12 mouse cellular contexts compared by ENCODE assay signal in the genomic region with DNA sequence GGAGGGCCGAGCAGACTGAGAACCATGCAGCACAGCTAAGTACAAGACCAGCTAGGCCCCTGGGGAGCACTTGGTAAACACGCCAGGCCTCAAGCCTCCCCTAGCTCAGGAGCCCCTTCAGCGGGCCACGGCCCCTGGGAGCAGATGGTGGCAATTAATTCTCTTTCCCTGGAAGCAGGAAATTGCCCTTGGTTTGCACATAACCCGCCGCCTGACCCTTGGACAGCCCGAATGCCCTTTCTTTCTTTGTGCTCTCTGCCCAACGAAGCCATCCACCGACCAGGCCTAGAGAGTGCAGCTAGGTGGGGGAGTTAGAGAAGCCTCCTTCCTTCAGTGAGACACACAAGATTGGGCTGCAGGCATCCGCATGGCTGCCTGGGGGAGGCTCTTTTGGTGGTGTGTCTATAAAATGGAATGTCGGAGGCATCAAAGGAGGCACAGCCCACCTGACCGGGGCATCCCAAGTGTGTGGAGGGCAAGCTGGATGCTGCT. TPM values are rescaled to one million over a fixed set of nuclear protein-coding genes. Genes with fewer than 3 reads are reported as not detected.
A peak's percentile ranks its signal among the peaks of the same experiment; 100 is the strongest.
DNase-seq lines count a peak whose midpoint lies in the region; ATAC-seq and TF ChIP-seq lines count a peak whose summit lies in the region.
"Had no signal": no experiment of that assay in that cellular context is flagged by ENCODE, and none has a peak within 500 bp of the region (broad histone marks: within the 10 kb centered on the region; RNA-seq: fewer than 3 reads in every experiment).

No protein-coding gene starts in this region.

- peaks cover 42% of the 10 kb centered on the region for H3K36me3 ChIP-seq in midbrain, embryonic 10.5 days
- peaks cover 19% of the 10 kb centered on the region for H3K36me3 ChIP-seq in midbrain, embryonic 15.5 days (replicated peaks)
- H3K36me3 ChIP-seq in kidney, postnatal 0 days (ENCODE audit: insufficient read depth, low read length): peaks cover 24% of the 10 kb centered on the region

- WGBS in midbrain, embryonic 10.5 days: 55% methylated on average over 12 of the region's 12 CpGs
- 52% methylated on average over 12 of the region's 12 CpGs for WGBS in midbrain, embryonic 15.5 days
- WGBS in kidney, postnatal 0 days: 20% methylated on average over 12 of the region's 12 CpGs

- H3K4me1 ChIP-seq in midbrain, embryonic 10.5 days: peaks cover 27% of the 10 kb centered on the region
- H3K4me1 ChIP-seq in midbrain, embryonic 15.5 days: 0 out of 2 replicates have a peak, but pooled peaks cover 2% of the 10 kb centered on the region
- H3K4me1 ChIP-seq in kidney, postnatal 0 days (replicated peaks; ENCODE audit: insufficient read depth, low read length): peaks cover 22% of the 10 kb centered on the region; the same call in 1 of the 2 replicates

- H3K27me3 ChIP-seq in midbrain, embryonic 10.5 days (ENCODE audit: low read depth, poor library complexity, severe bottlenecking): peaks cover 22% of the 10 kb centered on the region
- H3K27me3 ChIP-seq in midbrain, embryonic 15.5 days (replicated peaks): peaks cover 16% of the 10 kb centered on the region; the same call in 1 of the 2 replicates
- no peaks in the 10 kb centered on the region for H3K27me3 ChIP-seq in kidney, postnatal 0 days (ENCODE audit: insufficient read depth, low read length)

- DNase-seq in midbrain, embryonic 10.5 days (ENCODE audit: low spot score): peak; percentile 48
- peak; percentile 66 for DNase-seq in forelimb bud, embryonic 11.5 days (ENCODE audit: low read depth, low spot score)
- peak; percentile 83 for DNase-seq in kidney, postnatal 0 days (ENCODE audit: low spot score)
- DNase-seq in retina, embryonic 14.5 days (ENCODE audit: low spot score): peak; percentile 59
- DNase-seq in B cell, adult 2 months: no peak
- no peak for DNase-seq in ovary, postnatal 10 days (ENCODE audit: low spot score)
- no peak for DNase-seq in urinary bladder, adult 18-20 months (ENCODE audit: low spot score in 2 of 2)
- DNase-seq: cerebellum, adult 2 months; gastrocnemius, postnatal 36 days had no signal

- TF ChIP-seq CTCF in kidney, postnatal 0 days (IDR thresholded peaks at IDR 0.05; ENCODE audit: low read depth): peak; percentile 20; the same call in 1 of the 2 replicates

- H3K9ac ChIP-seq in midbrain, embryonic 15.5 days: no peak overlapping the region
- H3K9ac ChIP-seq in kidney, postnatal 0 days (ENCODE audit: low read depth, low read length): peak overlapping the region; percentile 23; the same call in 1 of the 2 replicates
- H3K9ac ChIP-seq: liver, embryonic 15.5 days had no signal

- H3K9me3 ChIP-seq in midbrain, embryonic 10.5 days (replicated peaks): no peaks in the 10 kb centered on the region
- no peaks in the 10 kb centered on the region for H3K9me3 ChIP-seq in midbrain, embryonic 15.5 days
- H3K9me3 ChIP-seq in kidney, postnatal 0 days (replicated peaks; ENCODE audit: low read length): no peaks in the 10 kb centered on the region
- H3K9me3 ChIP-seq: liver, embryonic 15.5 days had no signal

- no peak for ATAC-seq in midbrain, embryonic 15.5 days (replicated peaks)
- ATAC-seq in kidney, postnatal 0 days (replicated peaks; ENCODE audit: low FRiP score, low read depth): peak; percentile 51; the same call in 1 of the 2 replicates

- no peak overlapping the region for H3K4me3 ChIP-seq in midbrain, embryonic 10.5 days
- no peak overlapping the region for H3K4me3 ChIP-seq in midbrain, embryonic 15.5 days
- H3K4me3 ChIP-seq in kidney, postnatal 0 days (replicated peaks; ENCODE audit: low read depth, low read length): no peak overlapping the region
- H3K4me3 ChIP-seq: erythroblast, embryonic 14.5 days; liver, embryonic 15.5 days had no signal

- H3K4me2 ChIP-seq in midbrain, embryonic 15.5 days: no peak overlapping the region
- no peak overlapping the region for H3K4me2 ChIP-seq in kidney, postnatal 0 days (ENCODE audit: low read length)
- H3K4me2 ChIP-seq: liver, embryonic 15.5 days had no signal

- H3K27ac ChIP-seq in midbrain, embryonic 10.5 days (replicated peaks): peak overlapping the region; percentile 67
- no peak overlapping the region for H3K27ac ChIP-seq in midbrain, embryonic 15.5 days
- H3K27ac ChIP-seq in kidney, postnatal 0 days: peak overlapping the region; percentile 87
- H3K27ac ChIP-seq: liver, embryonic 15.5 days had no signal

RNA-seq across cellular contexts. Expression of a gene that starts 3.9 kb away (rescaled TPM):
- 0.32 and 0.57 TPM in 2 replicates for polyA plus RNA-seq in midbrain, embryonic 10.5 days (2016; fragmentation: Nextera tagmentation; extraction: Ambion mirVana)
- 0.84 and 0.96 TPM in 2 replicates for polyA plus RNA-seq in midbrain, embryonic 15.5 days (2015; fragmentation: Nextera tagmentation; extraction: Ambion mirVana)
- 3.9 and 4.1 TPM in 2 replicates for polyA plus RNA-seq in kidney, postnatal 0 days (2015; fragmentation: Nextera tagmentation; extraction: Ambion mirVana)

RNA-seq across cellular contexts. Expression of a gene that starts 32.2 kb away (rescaled TPM):
- polyA plus RNA-seq in midbrain, embryonic 10.5 days (2016; fragmentation: Nextera tagmentation; extraction: Ambion mirVana): 96.1 and 106 TPM in 2 replicates
- polyA plus RNA-seq in midbrain, embryonic 15.5 days (2015; fragmentation: Nextera tagmentation; extraction: Ambion mirVana): 62.4 and 63.5 TPM in 2 replicates
- polyA plus RNA-seq in kidney, postnatal 0 days (2015; fragmentation: Nextera tagmentation; extraction: Ambion mirVana): 62.1 and 69.1 TPM in 2 replicates

RNA-seq across cellular contexts. Expression of a gene that starts 38.9 kb away (rescaled TPM):
- polyA plus RNA-seq in midbrain, embryonic 10.5 days (2016; fragmentation: Nextera tagmentation; extraction: Ambion mirVana): 0.09 and 0.12 TPM in 2 replicates
- 0.45 and 0.57 TPM in 2 replicates for polyA plus RNA-seq in midbrain, embryonic 15.5 days (2015; fragmentation: Nextera tagmentation; extraction: Ambion mirVana)
- 0.13 and 0.18 TPM in 2 replicates for polyA plus RNA-seq in kidney, postnatal 0 days (2015; fragmentation: Nextera tagmentation; extraction: Ambion mirVana)
- polyA plus RNA-seq: erythroblast, embryonic 14.5 days; liver, embryonic 15.5 days had no signal

RNA-seq across cellular contexts. Expression of a gene that starts 42.9 kb away (rescaled TPM):
- 21.2 and 26.3 TPM in 2 replicates for polyA plus RNA-seq in midbrain, embryonic 10.5 days (2016; fragmentation: Nextera tagmentation; extraction: Ambion mirVana)
- polyA plus RNA-seq in midbrain, embryonic 15.5 days (2015; fragmentation: Nextera tagmentation; extraction: Ambion mirVana): 63.0 and 64.0 TPM in 2 replicates
- polyA plus RNA-seq in kidney, postnatal 0 days (2015; fragmentation: Nextera tagmentation; extraction: Ambion mirVana): 55.5 and 64.0 TPM in 2 replicates

RNA-seq across cellular contexts. Expression of a gene that starts 43.1 kb away (rescaled TPM):
- 57.2 and 60.8 TPM in 2 replicates for polyA plus RNA-seq in midbrain, embryonic 10.5 days (2016; fragmentation: Nextera tagmentation; extraction: Ambion mirVana)
- 86.7 and 92.5 TPM in 2 replicates for polyA plus RNA-seq in midbrain, embryonic 15.5 days (2015; fragmentation: Nextera tagmentation; extraction: Ambion mirVana)
- polyA plus RNA-seq in kidney, postnatal 0 days (2015; fragmentation: Nextera tagmentation; extraction: Ambion mirVana): 44.0 and 47.2 TPM in 2 replicates

Comparison
In these comparisons a context has a peak if more than half of its experiments do, and no peak if none do; other contexts are left out.
1. DNase-seq: peak in midbrain, embryonic 10.5 days (single experiment), forelimb bud, embryonic 11.5 days (single experiment), kidney, postnatal 0 days (single experiment) and retina, embryonic 14.5 days (single experiment); none in B cell, adult 2 months (0 of 2), ovary, postnatal 10 days (single experiment) and urinary bladder, adult 18-20 months (0 of 2).